Mouse (Mus musculus): ENCODE results near the gene Rhbdf1.

DNA sequence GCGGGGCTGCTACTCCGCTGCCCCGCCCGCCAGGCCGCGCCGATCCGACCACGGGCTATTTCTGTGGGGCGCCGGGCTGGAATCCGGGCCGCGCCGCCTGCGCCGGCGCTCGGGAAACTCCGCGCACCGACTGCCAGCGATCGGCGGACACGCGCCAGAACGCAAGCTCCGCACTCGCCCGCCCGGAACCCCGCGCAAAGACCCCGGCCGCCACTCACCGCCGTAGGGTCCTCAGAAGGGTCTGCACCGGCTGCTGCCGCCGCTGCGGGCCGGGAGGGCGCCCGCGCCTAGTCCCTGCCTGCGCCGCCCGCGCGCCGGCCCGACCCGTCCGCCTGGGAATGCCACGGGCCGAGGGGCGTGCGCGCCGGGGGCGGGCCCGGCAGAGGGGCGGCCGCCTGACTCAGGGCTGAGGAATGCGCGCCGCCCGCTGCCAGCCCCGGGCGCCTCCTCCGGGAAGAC is at the start of gene Rhbdf1:
- TF ChIP-seq POLR2A (IDR thresholded peaks at IDR 0.05; ENCODE audit: insufficient read depth, low read depth, low read length): no peak
- no peak for TF ChIP-seq CTCF (IDR thresholded peaks at IDR 0.05; ENCODE audit: insufficient read depth, low read depth, low read length)
